Mouse (Mus musculus) neural tube, embryonic 15.5 days (tissue): ENCODE measurements at regions not wholly inside any gene's neighbourhood (a gene's known extent, or its start where the extent isn't known, plus 50 kb on each side); places are given as distances from the start of the nearest gene placed in this dataset.
A peak's percentile ranks its signal among the peaks of the same experiment; 100 is the strongest.
"Not testable (repeated sequence)": the region's sequence is repeated elsewhere in the genome, so short reads cannot be mapped to it uniquely, and the experiment has no call there.

ENCODE experiments used
- ATAC-seq: fragments of 200-750 bp; cut with Nextera tagmentation; 2 replicates; pipeline ENCODE4 v1.8.0; 2017; ENCODE audit warnings: mild to moderate bottlenecking, moderate TSS enrichment, moderate library complexity; ENCODE audit not compliant: low FRiP score
- H3K27ac ChIP-seq: fragments of 300-500 bp; sonication (generic); replicated peaks from 2 replicates; pipeline ENCODE4 v1.5.1; 2015; ENCODE audit warnings: mild to moderate bottlenecking, inconsistent platforms
- H3K27me3 ChIP-seq: fragments of 300-500 bp; sonication (generic); replicated peaks from 2 replicates; pipeline ENCODE4 v1.6.1; 2015; ENCODE audit warnings: inconsistent platforms
- H3K36me3 ChIP-seq: fragments of 300-500 bp; sonication (generic); 2 replicates; pipeline ENCODE4 v1.6.1; 2015; ENCODE audit warnings: inconsistent platforms
- H3K4me1 ChIP-seq: fragments of 300-500 bp; sonication (generic); 2 replicates; pipeline ENCODE4 v1.6.1; 2015; ENCODE audit warnings: inconsistent platforms
- H3K4me2 ChIP-seq: fragments of 300-500 bp; sonication (generic); 2 replicates; pipeline ENCODE4 v1.6.1; 2015; ENCODE audit warnings: inconsistent platforms, mild to moderate bottlenecking, moderate library complexity
- H3K4me3 ChIP-seq: fragments of 300-500 bp; sonication (generic); replicated peaks from 2 replicates; pipeline ENCODE4 v1.5.1; 2015; ENCODE audit warnings: mild to moderate bottlenecking, inconsistent platforms
- H3K9ac ChIP-seq: fragments of 300-500 bp; sonication (generic); replicated peaks from 2 replicates; pipeline ENCODE4 v1.6.1; 2015; ENCODE audit warnings: mild to moderate bottlenecking, inconsistent platforms
- H3K9me3 ChIP-seq: fragments of 300-500 bp; sonication (generic); replicated peaks from 2 replicates; pipeline ENCODE4 v1.6.1; 2016; ENCODE audit warnings: inconsistent platforms
- WGBS: fragments of 180-500 bp; shearing (Covaris S2); methylation state at CpG from one replicate; pipeline ENCODE4 v1.1.7; 2015; ENCODE audit warnings: mixed read lengths; 5-methylcytosine and 5-hydroxymethylcytosine counted together

DNA sequence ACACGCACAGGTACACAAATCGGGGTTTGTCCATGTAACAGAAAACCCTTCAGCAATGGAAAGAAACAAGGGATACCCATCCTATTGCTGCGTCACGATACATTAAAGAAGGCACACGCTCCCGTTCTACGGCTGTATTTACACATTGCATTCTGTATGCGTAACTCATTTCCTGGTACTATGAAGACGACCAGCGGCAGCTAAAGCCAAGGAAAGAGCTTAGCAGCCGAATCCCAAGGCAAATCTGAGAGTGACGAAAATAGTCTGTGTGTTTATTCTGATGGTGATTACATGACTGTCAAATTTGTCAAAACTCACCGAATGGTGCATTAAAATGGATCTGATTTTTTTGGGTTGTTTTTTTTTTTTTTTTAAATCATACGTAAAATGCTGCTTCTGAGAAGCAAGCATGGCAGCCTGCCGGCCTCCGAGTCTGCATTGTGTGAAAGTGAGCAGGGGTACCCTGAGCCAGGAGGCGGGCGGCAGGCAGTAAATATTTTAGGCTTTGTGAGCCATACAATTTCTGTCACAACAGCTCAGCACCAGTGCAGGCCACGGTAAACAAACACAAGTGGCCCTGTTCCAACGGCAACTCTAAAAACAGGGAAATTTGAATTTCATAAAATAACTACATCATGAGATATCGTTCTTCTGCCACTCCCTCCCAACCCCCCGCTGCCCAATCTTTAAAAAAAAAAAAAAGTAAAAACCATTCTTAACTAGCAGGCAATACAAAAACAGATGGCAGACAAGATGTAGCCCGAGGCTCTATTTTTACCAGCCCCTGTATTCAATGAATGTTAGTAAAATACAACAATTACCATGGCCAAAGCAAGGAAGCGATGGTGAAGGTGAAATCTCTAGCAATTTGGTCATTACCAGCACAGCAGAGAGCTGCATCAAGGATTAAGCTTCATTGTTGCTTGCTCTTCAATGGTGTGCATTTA is 164.2 kb upstream of the Kit start:
- Histone ChIP-seq H3K4me2 (peak overlapping the region; percentile 26), H3K4me3 (no peak overlapping the region; the same call in 1 of the 2 replicates), H3K9me3 (no peaks in the 10 kb centered on the region), H3K4me1 (peaks cover 8% of the 10 kb centered on the region; the same call in 1 of the 2 replicates), H3K9ac (no peak overlapping the region), H3K27me3 (no peaks in the 10 kb centered on the region), H3K27ac (peak overlapping the region; percentile 49), H3K36me3 (no peaks in the 10 kb centered on the region)
- ATAC-seq, result peak; percentile 68; the same call in 1 of the 2 replicates
- 39% methylated on average over 24 of the region's 24 CpGs for WGBS

GRCm38 (mm10) chr5:75419282-75419681 is 155.4 kb upstream of the Kit start:
- not testable (repeated sequence) for H3K36me3 ChIP-seq, H3K27me3 ChIP-seq, H3K4me1 ChIP-seq, H3K4me2 ChIP-seq, H3K27ac ChIP-seq, ATAC-seq, H3K4me3 ChIP-seq, H3K9ac ChIP-seq, H3K9me3 ChIP-seq
- WGBS, result 95% methylated on average over 2 of the region's 2 CpGs

- no peak for ATAC-seq
- Histone ChIP-seq H3K9ac (no peak overlapping the region), H3K36me3 (no peaks in the 10 kb centered on the region), H3K27me3 (no peaks in the 10 kb centered on the region), H3K4me1 (peaks cover 12% of the 10 kb centered on the region), H3K4me2 (no peak overlapping the region), H3K4me3 (no peak overlapping the region), H3K27ac (no peak overlapping the region), H3K9me3 (no peaks in the 10 kb centered on the region)
- 95% methylated on average over 2 of the region's 2 CpGs for WGBS
Measured at GRCm38 (mm10) chr5:75432885-75433284, 141.8 kb upstream of the Kit start.

DNA sequence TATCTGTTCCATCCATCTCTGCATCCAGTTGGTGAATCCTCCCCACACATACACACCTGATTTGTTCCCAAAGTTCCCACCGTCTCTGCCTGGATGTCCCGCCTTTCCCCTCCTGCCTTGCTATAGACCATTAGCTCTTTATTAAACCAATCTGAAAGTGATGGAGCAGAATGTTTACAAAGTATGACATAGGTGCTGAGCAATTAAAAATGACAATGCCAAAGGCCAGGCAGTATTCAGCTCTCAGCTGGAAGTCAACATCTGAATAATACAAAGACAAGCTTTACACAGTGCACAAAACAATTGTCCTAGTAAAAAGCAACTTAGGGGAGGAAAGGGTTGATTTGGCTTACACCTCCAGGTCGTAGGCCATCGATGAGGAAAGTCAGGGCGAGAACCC is 136.8 kb upstream of the Kit start:
- Histone ChIP-seq H3K4me1 (peaks cover 5% of the 10 kb centered on the region; the same call in 1 of the 2 replicates), H3K4me3 (no peak overlapping the region), H3K4me2 (no peak overlapping the region), H3K36me3 (no peaks in the 10 kb centered on the region), H3K27ac (no peak overlapping the region), H3K9me3 (no peaks in the 10 kb centered on the region), H3K9ac (no peak overlapping the region), H3K27me3 (no peaks in the 10 kb centered on the region)
- ATAC-seq, result no peak
- WGBS, result 73% methylated on average over 5 of the region's 5 CpGs

GRCm38 (mm10) chr5:75444024-75444604 is 130.6 kb upstream of the Kit start:
- no peaks in the 10 kb centered on the region for H3K27me3 ChIP-seq
- H3K4me2 ChIP-seq, result no peak overlapping the region
- peaks cover 16% of the 10 kb centered on the region; the same call in 1 of the 2 replicates for H3K4me1 ChIP-seq
- no peaks in the 10 kb centered on the region for H3K9me3 ChIP-seq
- H3K4me3 ChIP-seq, result no peak overlapping the region
- ATAC-seq, result no peak
- H3K9ac ChIP-seq, result no peak overlapping the region
- no peak overlapping the region for H3K27ac ChIP-seq
- 29% methylated on average over 3 of the region's 3 CpGs for WGBS
- no peaks in the 10 kb centered on the region for H3K36me3 ChIP-seq

DNA sequence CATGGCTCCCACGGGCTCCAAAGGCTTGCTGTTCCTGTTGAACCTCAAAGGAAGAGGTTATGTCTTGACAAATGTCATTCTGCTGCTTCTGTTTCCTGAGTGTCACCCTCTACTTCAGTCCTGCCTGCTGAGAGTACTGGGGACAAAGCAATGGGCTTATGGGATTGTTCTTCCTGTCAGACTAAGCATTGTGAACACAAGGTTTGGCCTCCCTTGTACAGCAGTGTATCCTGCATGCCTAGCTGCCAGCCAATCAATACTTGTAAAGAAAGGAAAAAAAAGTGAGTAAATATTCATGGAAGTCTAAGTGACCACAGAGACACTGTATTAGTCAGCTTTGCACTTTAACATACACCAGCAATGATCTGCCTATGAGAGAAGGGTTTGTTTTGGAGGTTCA is 128.3 kb upstream of the Kit start:
- Histone ChIP-seq H3K27me3 (no peaks in the 10 kb centered on the region), H3K4me1 (peaks cover 20% of the 10 kb centered on the region), H3K36me3 (no peaks in the 10 kb centered on the region), H3K4me2 (no peak overlapping the region), H3K9me3 (no peaks in the 10 kb centered on the region), H3K9ac (no peak overlapping the region), H3K27ac (no peak overlapping the region), H3K4me3 (no peak overlapping the region)
- 74% methylated on average over 1 of the region's 1 CpGs for whole genome bisulfite sequencing
- no peak for ATAC-seq

GRCm38 (mm10) chr5:75449913-75450525 is 124.7 kb upstream of the Kit start:
- Histone ChIP-seq H3K36me3 (no peaks in the 10 kb centered on the region), H3K9me3 (no peaks in the 10 kb centered on the region), H3K4me1 (peaks cover 28% of the 10 kb centered on the region), H3K27ac (no peak overlapping the region), H3K9ac (no peak overlapping the region), H3K4me2 (peak overlapping the region; percentile 25), H3K27me3 (no peaks in the 10 kb centered on the region), H3K4me3 (no peak overlapping the region)
- no peak for ATAC-seq
- WGBS, result 41% methylated on average over 21 of the region's 21 CpGs

DNA sequence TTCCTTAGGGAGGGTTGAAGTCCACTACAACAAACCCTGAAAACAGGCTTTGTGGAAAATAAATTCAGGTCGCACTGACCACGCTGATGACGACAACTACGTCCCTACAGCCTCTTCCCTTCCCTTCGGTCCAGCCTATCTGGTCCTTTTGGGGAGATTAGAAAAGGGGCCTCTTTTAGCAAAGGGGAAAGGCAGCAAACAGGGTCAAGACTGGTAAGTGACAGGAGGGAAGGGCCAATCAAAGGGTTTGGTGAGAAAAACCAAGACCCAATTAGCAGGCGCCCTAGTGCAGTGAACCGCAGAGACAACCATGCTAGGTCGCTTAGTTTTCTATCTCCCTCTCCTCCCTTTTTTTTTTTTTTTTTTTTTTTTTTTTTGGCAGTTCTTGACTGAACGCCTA is 124.2 kb upstream of the Kit start:
- H3K36me3 ChIP-seq, result no peaks in the 10 kb centered on the region
- ATAC-seq, result no peak
- H3K4me3 ChIP-seq, result no peak overlapping the region
- WGBS, result 62% methylated on average over 9 of the region's 9 CpGs
- peaks cover 33% of the 10 kb centered on the region for H3K4me1 ChIP-seq
- no peak overlapping the region for H3K9ac ChIP-seq
- no peaks in the 10 kb centered on the region for H3K9me3 ChIP-seq
- H3K27me3 ChIP-seq, result no peaks in the 10 kb centered on the region
- no peak overlapping the region for H3K4me2 ChIP-seq
- H3K27ac ChIP-seq, result no peak overlapping the region

DNA sequence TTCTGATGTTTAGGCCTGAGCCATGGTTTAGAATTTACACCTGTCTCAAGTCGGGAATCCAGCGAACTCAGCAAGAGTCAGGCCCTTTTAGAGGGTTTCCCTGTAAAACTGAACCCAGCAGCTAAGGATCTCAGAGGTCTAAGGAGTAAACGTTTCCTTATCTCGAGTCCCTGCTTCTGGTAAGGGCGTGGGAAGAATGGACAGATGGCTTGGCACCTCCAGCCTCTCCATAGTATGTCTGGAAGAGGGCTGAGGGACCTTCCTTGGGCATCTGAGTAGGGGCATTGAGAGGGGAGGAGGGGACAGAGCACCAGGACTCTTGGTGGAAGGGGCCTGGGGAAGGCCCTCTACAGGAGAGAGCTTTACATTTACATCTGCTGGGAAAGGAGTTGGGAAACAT is 123.6 kb upstream of the Kit start:
- Histone ChIP-seq H3K9ac (no peak overlapping the region), H3K36me3 (no peaks in the 10 kb centered on the region), H3K4me2 (no peak overlapping the region), H3K27ac (no peak overlapping the region), H3K4me3 (no peak overlapping the region), H3K27me3 (no peaks in the 10 kb centered on the region), H3K4me1 (peaks cover 33% of the 10 kb centered on the region), H3K9me3 (no peaks in the 10 kb centered on the region)
- WGBS, result 68% methylated on average over 5 of the region's 5 CpGs
- no peak for ATAC-seq

DNA sequence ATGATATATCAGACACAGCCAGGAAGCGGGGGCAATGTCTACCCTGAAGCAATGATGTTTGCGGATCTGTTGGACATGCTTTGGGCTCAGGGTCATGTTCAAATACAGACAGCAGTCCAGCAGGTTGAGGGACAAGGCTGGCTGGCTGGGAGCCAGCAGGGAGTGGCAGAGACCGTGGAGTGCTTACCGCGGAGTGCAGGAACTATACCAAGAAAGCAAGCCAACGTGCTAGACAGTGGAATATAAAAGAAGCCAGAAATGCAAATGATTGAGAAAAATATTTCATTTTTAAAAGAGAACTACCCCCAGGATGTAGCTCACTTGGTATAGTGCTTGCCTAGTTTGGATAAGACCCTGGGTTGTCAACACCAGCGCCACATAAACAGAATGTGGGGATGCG is 123.0 kb upstream of the Kit start:
- H3K27ac ChIP-seq, result no peak overlapping the region
- no peak for ATAC-seq
- no peak overlapping the region for H3K4me2 ChIP-seq
- peaks cover 33% of the 10 kb centered on the region for H3K4me1 ChIP-seq
- no peaks in the 10 kb centered on the region for H3K27me3 ChIP-seq
- H3K9me3 ChIP-seq, result no peaks in the 10 kb centered on the region
- H3K36me3 ChIP-seq, result no peaks in the 10 kb centered on the region
- no peak overlapping the region for H3K4me3 ChIP-seq
- 72% methylated on average over 8 of the region's 8 CpGs for WGBS
- no peak overlapping the region for H3K9ac ChIP-seq

GRCm38 (mm10) chr5:75453757-75454390 is 120.8 kb upstream of the Kit start:
- Histone ChIP-seq H3K9ac (no peak overlapping the region), H3K9me3 (no peaks in the 10 kb centered on the region), H3K4me2 (no peak overlapping the region), H3K4me3 (no peak overlapping the region), H3K4me1 (peaks cover 26% of the 10 kb centered on the region), H3K27me3 (no peaks in the 10 kb centered on the region), H3K36me3 (no peaks in the 10 kb centered on the region), H3K27ac (peak overlapping the region; percentile 28)
- 52% methylated on average over 9 of the region's 9 CpGs for WGBS
- ATAC-seq, result no peak
